26 mouse cellular contexts compared by ENCODE assay signal in the genomic region with DNA sequence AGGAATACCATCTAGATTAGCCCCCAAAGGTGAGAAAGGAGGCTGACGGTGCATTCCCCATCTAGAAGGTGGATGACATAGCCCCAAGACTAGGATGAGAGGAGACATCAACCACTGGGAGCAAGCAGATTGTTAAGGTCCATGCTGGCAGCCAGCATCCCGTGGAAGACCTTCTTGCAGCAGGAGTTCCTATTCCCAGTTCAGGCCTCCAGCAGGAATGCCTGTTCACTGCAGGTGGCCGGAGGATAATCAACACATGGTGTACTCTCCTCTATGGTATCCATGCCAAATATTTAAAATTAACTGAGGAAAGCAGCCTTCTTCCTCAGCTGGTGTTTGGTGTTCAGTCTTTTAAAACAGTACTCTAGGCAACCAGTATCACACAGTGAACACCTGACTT. TPM values are rescaled to one million over a fixed set of nuclear protein-coding genes. Genes with fewer than 3 reads are reported as not detected.
A peak's percentile ranks its signal among the peaks of the same experiment; 100 is the strongest.
DNase-seq lines count a peak whose midpoint lies in the region; ATAC-seq and TF ChIP-seq lines count a peak whose summit lies in the region.
"Had no signal": no experiment of that assay in that cellular context is flagged by ENCODE, and none has a peak within 500 bp of the region (broad histone marks: within the 10 kb centered on the region; RNA-seq: fewer than 3 reads in every experiment).

No protein-coding gene starts in this region.

- no peaks in the 10 kb centered on the region for H3K9me3 ChIP-seq in heart, embryonic 10.5 days

- peak; percentile 24; the same call in 1 of the 2 replicates for ATAC-seq in frontal cortex, adult (ENCODE audit: low TSS enrichment)
- ATAC-seq: CD4-positive, CD25-positive, alpha-beta regulatory T cell, adult 4 months; forebrain, embryonic 14.5 days; inflammation-experienced regulatory T-cells, adult 6 months had no signal

- no peak for TF ChIP-seq POLR2A in cerebellum, adult 2 months (IDR thresholded peaks at IDR 0.05; ENCODE audit: borderline replicate concordance, insufficient read depth, low read length)

- no peaks in the 10 kb centered on the region for H3K27me3 ChIP-seq in cerebellum, adult 2 months (ENCODE audit: control insufficient read depth, insufficient read depth, low read length)
- H3K27me3 ChIP-seq in heart, embryonic 10.5 days (ENCODE audit: insufficient read depth, poor library complexity, severe bottlenecking) = no peaks in the 10 kb centered on the region

- no peak for DNase-seq in frontal cortex, postnatal 36 days (ENCODE audit: low spot score in 2 of 2)
- DNase-seq in brain, adult 2 months (ENCODE audit: low read depth, low spot score) = peak; percentile 67
- DNase-seq in cerebellum, adult 2 months = peak; percentile 43 to 70
- peak; percentile 28 to 34 for DNase-seq in cerebellum, postnatal 36 days
- no peak for DNase-seq in urinary bladder, postnatal 14 days (ENCODE audit: low spot score)
- no peak for DNase-seq in heart, embryonic 10.5 days (ENCODE audit: low spot score)
- DNase-seq: adrenal gland, postnatal 25 days; gastrocnemius, postnatal 14 days; heart, adult 18-20 months; kidney, adult 18-20 months; lung, postnatal 4 days had no signal

- no peak overlapping the region for H3K27ac ChIP-seq in cerebellum, adult 2 months (ENCODE audit: insufficient read depth, low read length)
- H3K27ac ChIP-seq in heart, embryonic 10.5 days = no peak overlapping the region
- H3K27ac ChIP-seq: hindbrain, embryonic 14.5 days; kidney, postnatal 0 days; layer of hippocampus, adult 2 months had no signal

- WGBS in cerebellum, adult 2 months = 12% methylated on average over 3 of the region's 3 CpGs
- WGBS in heart, embryonic 10.5 days = 61% methylated on average over 3 of the region's 3 CpGs

- no peaks in the 10 kb centered on the region for H3K36me3 ChIP-seq in heart, embryonic 10.5 days

- peaks cover 11% of the 10 kb centered on the region for H3K4me1 ChIP-seq in cerebellum, adult 2 months (ENCODE audit: control insufficient read depth, insufficient read depth, low read length)
- H3K4me1 ChIP-seq in heart, embryonic 10.5 days = no peaks in the 10 kb centered on the region

- TF ChIP-seq CTCF in cerebellum, adult 2 months (IDR thresholded peaks at IDR 0.05; ENCODE audit: borderline replicate concordance, insufficient read depth, low read depth, low read length) = no peak

- H3K4me3 ChIP-seq in cerebellum, adult 2 months (replicated peaks; ENCODE audit: insufficient read depth, low read depth, low read length) = no peak overlapping the region
- H3K4me3 ChIP-seq in heart, embryonic 10.5 days = no peak overlapping the region
- H3K4me3 ChIP-seq: layer of hippocampus, adult 2 months had no signal

RNA-seq across cellular contexts. Expression of gene 4933405O20Rik, which starts 49.4 kb away (rescaled TPM):
- polyA plus RNA-seq in cerebellum, adult 2 months (2012; rRNA removed) = 0.23 and 0.51 TPM in 2 replicates
- not detected in 2 replicates for polyA plus RNA-seq in heart, embryonic 10.5 days (2016; fragmentation: Nextera tagmentation; extraction: Ambion mirVana)
- polyA plus RNA-seq: CD4-positive, CD25-positive, alpha-beta regulatory T cell, adult 4 months; embryonic facial prominence, embryonic 14.5 days; forebrain, embryonic 14.5 days; heart, embryonic 14.5 days; hindbrain, embryonic 14.5 days; inflammation-experienced regulatory T-cells, adult 6 months; kidney, postnatal 0 days; limb, embryonic 11.5 days; liver, adult 2 months; liver, embryonic 16.5 days; lung, embryonic 16.5 days; midbrain, embryonic 11.5 days; thymus, postnatal 0 days had no signal

Comparison
In these comparisons a context has a peak if more than half of its experiments do, and no peak if none do; other contexts are left out.
1. DNase-seq: peak in brain, adult 2 months (single experiment), cerebellum, adult 2 months (2 of 2) and cerebellum, postnatal 36 days (2 of 2); none in frontal cortex, postnatal 36 days (0 of 2), urinary bladder, postnatal 14 days (single experiment) and heart, embryonic 10.5 days (single experiment).